Mouse (Mus musculus) heart, embryonic 15.5 days (tissue): Measurements from ENCODE around the gene Pard3. TPM values are rescaled to one million over a fixed set of nuclear protein-coding genes. Genes with fewer than 3 reads are reported as not detected.
A peak's percentile ranks its signal among the peaks of the same experiment; 100 is the strongest.

Experiments
- ATAC-seq: fragments of 200-750 bp; cut with Nextera tagmentation; replicated peaks from 2 replicates; pipeline ENCODE4 v1.8.0; 2017; ENCODE audit warnings: low read depth, moderate TSS enrichment; ENCODE audit not compliant: insufficient number of reproducible peaks, insufficient read depth, low FRiP score
- H3K27ac ChIP-seq: fragments of 300-500 bp; sonication (generic); 2 replicates; pipeline ENCODE4 v1.5.1; 2015; ENCODE audit warnings: mild to moderate bottlenecking, inconsistent platforms
- H3K27me3 ChIP-seq: fragments of 300-500 bp; sonication (generic); 2 replicates; pipeline ENCODE4 v1.6.1; 2015; ENCODE audit warnings: inconsistent platforms
- H3K36me3 ChIP-seq: fragments of 300-500 bp; sonication (generic); 2 replicates; pipeline ENCODE4 v1.6.1; 2015; ENCODE audit warnings: mild to moderate bottlenecking, inconsistent platforms
- H3K4me1 ChIP-seq: fragments of 300-500 bp; sonication (generic); replicated peaks from 2 replicates; pipeline ENCODE4 v1.6.1; 2015; ENCODE audit warnings: inconsistent platforms
- H3K4me2 ChIP-seq: fragments of 300-500 bp; sonication (generic); 2 replicates; pipeline ENCODE4 v1.6.1; 2015; ENCODE audit warnings: inconsistent platforms, mild to moderate bottlenecking, moderate library complexity
- H3K4me3 ChIP-seq: fragments of 300-500 bp; sonication (generic); 2 replicates; pipeline ENCODE4 v1.5.1; 2015; ENCODE audit warnings: mild to moderate bottlenecking, inconsistent platforms
- H3K9ac ChIP-seq: fragments of 300-500 bp; sonication (generic); 2 replicates; pipeline ENCODE4 v1.6.1; 2015; ENCODE audit warnings: mild to moderate bottlenecking, inconsistent platforms
- H3K9me3 ChIP-seq: fragments of 300-500 bp; sonication (generic); replicated peaks from 2 replicates; pipeline ENCODE4 v1.6.1; 2016; ENCODE audit warnings: inconsistent platforms
- whole genome bisulfite sequencing: fragments of 180-500 bp; shearing (Covaris S2); methylation state at CpG from one replicate; pipeline ENCODE4 v1.1.7; 2015; ENCODE audit warnings: mixed read lengths; 5-methylcytosine and 5-hydroxymethylcytosine counted together
- polyA plus RNA-seq: library from polyadenylated mRNA; unstranded; fragments of >200 nt; fragmentation: Nextera tagmentation; extraction: Ambion mirVana; gene quantifications from 2 replicates; pipeline ENCODE4 v1.2.1, GENCODE M21; 2015

Pard3 gene
- polyA plus RNA-seq, 1 experiment from 2014 or later, result 14.9 TPM

- Histone ChIP-seq H3K4me1 (peaks cover 39% of the 10 kb centered on the region), H3K27ac (peak overlapping the region; percentile 82), H3K4me3 (peak overlapping the region; percentile 34), H3K36me3 (no peaks in the 10 kb centered on the region; the same call in 1 of the 2 replicates), H3K4me2 (peak overlapping the region; percentile 53), H3K27me3 (no peaks in the 10 kb centered on the region), H3K9ac (no peak overlapping the region), H3K9me3 (no peaks in the 10 kb centered on the region)
- peak; percentile 72; the same call in 1 of the 2 replicates for ATAC-seq
- WGBS, result 52% methylated on average over 6 of the region's 6 CpGs
These were observed 377.3 kb downstream of the Pard3 start for GRCm38 (mm10) chr8:127440834-127441485.

- 89% methylated on average over 1 of the region's 1 CpGs for WGBS
- Histone ChIP-seq H3K9ac (no peak overlapping the region), H3K27me3 (no peaks in the 10 kb centered on the region), H3K4me1 (no peaks in the 10 kb centered on the region), H3K27ac (no peak overlapping the region), H3K4me2 (no peak overlapping the region), H3K4me3 (no peak overlapping the region), H3K36me3 (no peaks in the 10 kb centered on the region), H3K9me3 (no peaks in the 10 kb centered on the region)
- no peak for ATAC-seq
These were observed 383.7 kb downstream of the Pard3 start for GRCm38 (mm10) chr8:127447401-127447800.

GRCm38 (mm10) chr8:127449066-127449840 is 385.6 kb downstream of the Pard3 start:
- 92% methylated on average over 6 of the region's 6 CpGs for WGBS
- Histone ChIP-seq H3K4me1 (no peaks in the 10 kb centered on the region), H3K27ac (no peak overlapping the region), H3K4me3 (no peak overlapping the region), H3K9me3 (no peaks in the 10 kb centered on the region), H3K27me3 (no peaks in the 10 kb centered on the region), H3K4me2 (no peak overlapping the region), H3K9ac (no peak overlapping the region), H3K36me3 (no peaks in the 10 kb centered on the region)
- no peak for ATAC-seq

- Histone ChIP-seq H3K4me1 (no peaks in the 10 kb centered on the region), H3K4me2 (no peak overlapping the region), H3K36me3 (no peaks in the 10 kb centered on the region), H3K9ac (no peak overlapping the region), H3K27me3 (no peaks in the 10 kb centered on the region), H3K4me3 (no peak overlapping the region), H3K27ac (no peak overlapping the region), H3K9me3 (no peaks in the 10 kb centered on the region)
- 85% methylated on average over 14 of the region's 14 CpGs for WGBS
- no peak for ATAC-seq
These were observed 387.4 kb downstream of the Pard3 start for GRCm38 (mm10) chr8:127450954-127451668.

GRCm38 (mm10) chr8:127452364-127452763 is 388.7 kb downstream of the Pard3 start:
- 89% methylated on average over 6 of the region's 6 CpGs for WGBS
- no peak overlapping the region for H3K4me2 ChIP-seq

GRCm38 (mm10) chr8:127457901-127458300 is 394.2 kb downstream of the Pard3 start:
- 55% methylated on average over 3 of the region's 3 CpGs for WGBS
- Histone ChIP-seq H3K27ac (no peak overlapping the region), H3K27me3 (no peaks in the 10 kb centered on the region), H3K4me2 (no peak overlapping the region), H3K4me3 (no peak overlapping the region), H3K4me1 (peaks cover 6% of the 10 kb centered on the region), H3K9ac (no peak overlapping the region), H3K9me3 (no peaks in the 10 kb centered on the region), H3K36me3 (no peaks in the 10 kb centered on the region)
- no peak for ATAC-seq

More at GRCm38 (mm10) chr8:127452364-127452763, 388.7 kb downstream of the Pard3 start:
- Histone ChIP-seq H3K4me1 (no peaks in the 10 kb centered on the region), H3K36me3 (no peaks in the 10 kb centered on the region), H3K9me3 (no peaks in the 10 kb centered on the region), H3K27ac (no peak overlapping the region), H3K9ac (no peak overlapping the region), H3K27me3 (no peaks in the 10 kb centered on the region), H3K4me3 (no peak overlapping the region)
- no peak for ATAC-seq

GRCm38 (mm10) chr8:127461173-127461572 is 397.5 kb downstream of the Pard3 start:
- Histone ChIP-seq H3K27ac (no peak overlapping the region), H3K36me3 (peaks cover 5% of the 10 kb centered on the region; the same call in 1 of the 2 replicates), H3K4me1 (peaks cover 6% of the 10 kb centered on the region), H3K4me2 (no peak overlapping the region), H3K9ac (no peak overlapping the region), H3K9me3 (no peaks in the 10 kb centered on the region), H3K27me3 (no peaks in the 10 kb centered on the region), H3K4me3 (no peak overlapping the region)
- WGBS, result 81% methylated on average over 3 of the region's 3 CpGs
- no peak for ATAC-seq

- peaks cover 6% of the 10 kb centered on the region for H3K4me1 ChIP-seq
- 74% methylated on average over 2 of the region's 2 CpGs for WGBS
- no peak for ATAC-seq
- no peaks in the 10 kb centered on the region for H3K9me3 ChIP-seq
- H3K27me3 ChIP-seq, result no peaks in the 10 kb centered on the region
- no peak overlapping the region for H3K27ac ChIP-seq
- H3K4me3 ChIP-seq, result no peak overlapping the region
- no peak overlapping the region for H3K4me2 ChIP-seq
- H3K9ac ChIP-seq, result no peak overlapping the region
- peaks cover 5% of the 10 kb centered on the region; the same call in 1 of the 2 replicates for H3K36me3 ChIP-seq
These were observed 398.8 kb downstream of the Pard3 start for GRCm38 (mm10) chr8:127462378-127462935.

GRCm38 (mm10) chr8:127464300-127464699 is 400.6 kb downstream of the Pard3 start:
- peaks cover 5% of the 10 kb centered on the region; the same call in 1 of the 2 replicates for H3K36me3 ChIP-seq
- H3K4me2 ChIP-seq, result no peak overlapping the region
- 90% methylated on average over 1 of the region's 1 CpGs for WGBS
- no peaks in the 10 kb centered on the region for H3K27me3 ChIP-seq
- no peak overlapping the region for H3K4me3 ChIP-seq
- no peaks in the 10 kb centered on the region for H3K9me3 ChIP-seq
- H3K4me1 ChIP-seq, result peaks cover 6% of the 10 kb centered on the region
- no peak overlapping the region for H3K9ac ChIP-seq
- no peak overlapping the region for H3K27ac ChIP-seq
- ATAC-seq, result no peak

GRCm38 (mm10) chr8:127472204-127472603 is 408.5 kb downstream of the Pard3 start:
- Histone ChIP-seq H3K4me1 (peaks cover 4% of the 10 kb centered on the region), H3K36me3 (no peaks in the 10 kb centered on the region), H3K4me2 (no peak overlapping the region), H3K4me3 (no peak overlapping the region), H3K9me3 (no peaks in the 10 kb centered on the region), H3K27ac (no peak overlapping the region), H3K9ac (no peak overlapping the region), H3K27me3 (no peaks in the 10 kb centered on the region)
- 33% methylated on average over 2 of the region's 2 CpGs for WGBS
- peak; percentile 66 for ATAC-seq

GRCm38 (mm10) chr8:127480003-127480402 is 416.3 kb downstream of the Pard3 start:
- Histone ChIP-seq H3K9ac (no peak overlapping the region), H3K4me3 (no peak overlapping the region), H3K4me1 (peaks cover 20% of the 10 kb centered on the region), H3K27ac (peak overlapping the region; percentile 72), H3K27me3 (no peaks in the 10 kb centered on the region), H3K9me3 (no peaks in the 10 kb centered on the region), H3K4me2 (no peak overlapping the region), H3K36me3 (no peaks in the 10 kb centered on the region)
- WGBS, result 36% methylated on average over 2 of the region's 2 CpGs
- ATAC-seq, result peak; percentile 74; the same call in 1 of the 2 replicates
